11 mouse cellular contexts compared by ENCODE assay signal in the genomic region with DNA sequence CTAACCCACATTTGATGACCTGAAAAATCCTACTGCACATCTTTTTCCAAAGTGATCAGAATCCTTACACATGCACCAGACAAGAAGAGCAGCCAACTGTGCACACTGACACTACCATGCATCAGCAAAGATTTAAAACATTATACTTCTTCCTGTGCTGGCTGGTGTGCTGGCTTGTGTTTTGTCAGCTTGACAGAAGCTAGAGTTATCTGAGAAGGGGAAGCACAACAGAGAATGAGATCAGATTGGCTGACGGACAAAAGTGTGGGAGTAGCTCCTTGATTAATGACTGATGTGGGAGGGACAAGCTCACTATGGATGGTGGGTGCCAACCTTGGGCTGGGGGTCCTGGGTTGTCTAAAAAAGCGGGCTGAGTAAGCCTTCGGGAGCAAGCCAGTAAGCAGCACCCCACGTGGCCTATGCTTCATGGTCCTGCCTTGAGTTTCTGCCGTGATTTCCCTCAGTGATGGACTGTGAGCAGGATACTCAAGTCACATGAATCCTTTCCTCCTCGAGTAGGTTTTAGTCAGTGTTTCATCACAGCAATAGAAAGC.
"Had no signal": no experiment of that assay in that cellular context is flagged by ENCODE, and none has a peak within 500 bp of the region (broad histone marks: within the 10 kb centered on the region; RNA-seq: fewer than 3 reads in every experiment).

No protein-coding gene starts in this region.

- H3K4me2 ChIP-seq: limb, embryonic 13.5 days; midbrain, embryonic 13.5 days had no signal

- H3K4me3 ChIP-seq: limb, embryonic 13.5 days; midbrain, embryonic 13.5 days had no signal

- H3K4me1 ChIP-seq: midbrain, embryonic 13.5 days had no signal

- H3K27ac ChIP-seq: limb, embryonic 13.5 days; liver, embryonic 14.5 days; midbrain, embryonic 13.5 days had no signal

- ATAC-seq: intestine, embryonic 16.5 days; lung, postnatal 0 days; midbrain, embryonic 13.5 days had no signal

- DNase-seq: kidney, adult 9 months; left cerebral cortex, postnatal 4 days; lung, adult 2 months; lung, postnatal 36 days; thymus, adult 2 months; thymus, postnatal 25 days had no signal

- H3K9me3 ChIP-seq: limb, embryonic 13.5 days; midbrain, embryonic 13.5 days had no signal

- H3K27me3 ChIP-seq: limb, embryonic 13.5 days; midbrain, embryonic 13.5 days had no signal

- H3K9ac ChIP-seq: limb, embryonic 13.5 days; liver, embryonic 14.5 days; midbrain, embryonic 13.5 days had no signal
